Mouse (Mus musculus): ENCODE measurements around the gene Cyp2c39.
"Not testable (repeated sequence)": the region's sequence is repeated elsewhere in the genome, so short reads cannot be mapped to it uniquely, and the experiment has no call there.

Gene Cyp2c39

DNA sequence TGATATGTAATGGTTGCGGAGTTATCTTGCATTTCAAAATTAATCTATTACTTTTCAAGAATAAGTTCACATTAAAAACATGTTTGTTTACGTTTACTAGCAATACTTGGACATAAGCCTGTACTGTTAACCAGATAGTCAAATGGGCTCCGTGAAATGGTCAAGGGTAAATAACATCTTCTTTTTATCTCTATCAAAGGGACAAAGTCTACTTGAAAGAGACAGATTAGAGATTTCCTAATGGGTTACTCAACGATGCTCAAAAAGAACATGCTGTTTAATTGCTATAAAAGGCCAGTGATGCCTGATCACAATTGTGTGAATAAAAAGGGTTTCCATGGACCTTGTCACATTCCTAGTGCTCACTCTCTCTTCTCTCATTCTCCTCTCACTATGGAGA, at the start of gene Cyp2c39:
TSS of gene Cyp2c39 (plus strand) at position 329 of the 400 bp plus-strand sequence.
- DNase-seq (ENCODE audit: low spot score in 2 of 2) = no peak

DNA sequence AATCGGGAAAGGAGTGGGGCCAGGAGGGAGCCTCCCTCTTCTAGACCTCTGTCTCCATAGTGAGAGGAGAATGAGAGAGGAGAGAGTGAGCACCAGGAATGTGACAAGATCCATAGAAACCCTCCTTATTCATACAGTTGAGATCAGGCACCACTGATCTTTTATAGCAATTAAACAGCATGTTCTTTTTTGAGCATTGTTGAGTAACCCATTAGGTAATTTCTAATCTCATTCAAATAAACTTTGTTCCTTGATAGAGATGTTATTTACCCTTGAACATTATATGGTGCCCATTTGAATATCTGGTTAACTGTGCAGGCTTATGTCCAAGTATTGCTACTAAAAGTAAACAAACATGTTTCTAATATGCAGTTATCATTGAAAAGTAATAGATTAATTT, 47.7 kb upstream of the Cyp2c39 start, which contains the start of gene Cyp2c38:
TSS of gene Cyp2c38 (minus strand) at position 135 of the 400 bp plus-strand sequence.
- no peak for DNase-seq (ENCODE audit: low spot score in 2 of 2)

DNA sequence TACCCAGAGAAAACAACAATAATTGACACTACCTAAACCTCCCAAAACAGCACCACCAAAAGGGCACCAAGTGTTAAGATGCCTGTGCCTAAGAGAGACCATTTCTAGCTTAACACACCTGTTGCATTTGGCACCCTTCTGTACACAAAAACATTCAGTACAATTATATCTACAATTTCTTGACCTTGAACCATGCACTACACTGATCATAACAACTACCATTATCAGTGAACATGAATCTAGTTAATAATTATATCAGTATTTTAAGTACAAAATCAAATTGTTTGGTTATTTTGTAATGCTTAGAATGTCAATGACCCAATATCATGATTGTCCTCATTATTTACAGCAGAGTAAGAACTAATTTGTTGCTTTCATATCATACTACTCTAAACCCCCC, 46.7 kb upstream of the Cyp2c39 start:
- no peak for DNase-seq (ENCODE audit: low spot score in 2 of 2)

DNA sequence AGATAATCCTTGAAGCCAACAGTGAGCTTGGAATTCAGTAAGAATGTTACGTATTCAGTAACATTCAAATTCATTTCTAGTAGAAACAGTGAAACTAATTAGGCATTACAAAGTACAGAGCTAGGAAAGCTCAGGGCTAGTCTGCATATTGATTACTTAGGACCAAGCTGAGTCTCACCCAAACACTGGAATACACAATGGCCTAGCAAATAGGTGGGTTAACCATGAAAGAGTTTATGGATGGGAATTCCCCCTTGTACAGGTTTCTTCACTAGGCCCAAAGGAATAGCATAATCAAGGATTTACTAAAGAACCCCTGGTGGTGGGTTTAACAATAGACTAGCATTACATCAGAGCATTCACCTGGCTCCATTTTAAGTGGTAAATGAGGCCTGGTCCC, 26.7 kb upstream of the Cyp2c39 start:
- not testable (repeated sequence) for DNase-seq (ENCODE audit: low spot score in 2 of 2)

DNA sequence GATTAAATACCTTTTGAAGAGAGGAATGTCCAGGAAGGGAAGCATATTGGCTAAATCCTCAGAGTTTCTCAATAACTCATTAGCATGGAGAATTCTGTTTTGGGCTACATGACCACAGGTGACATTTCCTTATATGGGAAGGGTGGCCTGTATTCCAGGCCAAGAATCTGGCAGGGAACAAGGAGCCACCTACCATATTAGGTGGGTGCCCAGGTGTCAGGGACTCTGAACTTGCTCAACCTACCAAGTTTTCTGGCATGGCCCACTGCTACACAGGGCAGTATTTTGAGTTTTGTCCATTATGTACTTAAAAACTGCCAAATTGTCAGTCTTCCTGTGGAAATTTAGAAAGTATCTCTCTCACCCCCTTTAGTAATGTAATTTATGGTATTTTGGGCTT, 4.3 kb upstream of the Cyp2c39 start:
- no peak for DNase-seq (ENCODE audit: low spot score in 2 of 2)

DNA sequence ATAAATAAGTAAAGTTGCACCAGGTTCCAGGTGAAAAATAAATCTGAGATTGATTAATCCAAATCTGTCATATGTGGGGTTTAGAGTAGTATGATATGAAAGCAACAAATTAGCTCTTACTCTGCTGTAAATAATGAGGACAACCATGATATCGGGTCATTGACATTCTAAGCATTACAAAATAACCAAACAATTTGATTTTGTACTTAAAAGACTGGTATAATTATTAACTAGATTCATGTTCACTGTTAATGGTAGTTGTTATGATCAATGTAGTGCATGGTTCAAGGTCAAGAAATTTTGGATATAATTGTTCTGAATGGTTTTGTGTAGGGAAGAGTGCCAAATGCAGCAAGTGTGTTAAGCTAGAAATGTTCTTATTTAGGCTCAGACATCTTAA, 1.1 kb upstream of the Cyp2c39 start:
- DNase-seq (ENCODE audit: low spot score in 2 of 2) = no peak
